Mouse (Mus musculus) forebrain, embryonic 13.5 days (tissue): ENCODE data around the gene Lime1. TPM values are rescaled to one million over a fixed set of nuclear protein-coding genes. Genes with fewer than 3 reads are reported as not detected.
A peak's percentile ranks its signal among the peaks of the same experiment; 100 is the strongest.

Experiments used
- ATAC-seq: fragments of 200-750 bp; cut with Nextera tagmentation; 2 replicates; pipeline ENCODE4 v1.8.0; 2017
- H3K27ac ChIP-seq: fragments of 300-500 bp; sonication (generic); 2 replicates; pipeline ENCODE4 v1.5.1; 2015; ENCODE audit warnings: inconsistent platforms, mild to moderate bottlenecking, moderate library complexity
- H3K27me3 ChIP-seq: fragments of 300-500 bp; sonication (generic); 2 replicates; pipeline ENCODE4 v1.6.1; 2015; ENCODE audit warnings: mild to moderate bottlenecking, inconsistent platforms
- H3K36me3 ChIP-seq: fragments of 300-500 bp; sonication (generic); 2 replicates; pipeline ENCODE4 v1.6.1; 2015; ENCODE audit warnings: mild to moderate bottlenecking, inconsistent platforms; ENCODE audit not compliant: poor library complexity, severe bottlenecking
- H3K4me1 ChIP-seq: fragments of 300-500 bp; sonication (generic); 2 replicates; pipeline ENCODE4 v1.6.1; 2015; ENCODE audit warnings: inconsistent platforms
- H3K4me2 ChIP-seq: fragments of 300-500 bp; sonication (generic); 2 replicates; pipeline ENCODE4 v1.6.1; 2015; ENCODE audit warnings: inconsistent platforms, mild to moderate bottlenecking, moderate library complexity
- H3K4me3 ChIP-seq: fragments of 300-500 bp; sonication (generic); 2 replicates; pipeline ENCODE4 v1.5.1; 2015; ENCODE audit warnings: mild to moderate bottlenecking, inconsistent platforms
- H3K9ac ChIP-seq: fragments of 300-500 bp; sonication (generic); 2 replicates; pipeline ENCODE4 v1.6.1; 2015; ENCODE audit warnings: mild to moderate bottlenecking, inconsistent platforms
- H3K9me3 ChIP-seq: fragments of 300-500 bp; sonication (generic); replicated peaks from 2 replicates; pipeline ENCODE4 v1.6.1; 2016; ENCODE audit warnings: inconsistent platforms
- WGBS: fragments of 180-500 bp; shearing (Covaris S2); methylation state at CpG from one replicate; pipeline ENCODE4 v1.1.7; 2015; 5-methylcytosine and 5-hydroxymethylcytosine counted together
- polyA plus RNA-seq: library from polyadenylated mRNA; unstranded; fragments of >200 nt; fragmentation: Nextera tagmentation; extraction: Ambion mirVana; gene quantifications from 2 replicates; pipeline ENCODE4 v1.2.1, GENCODE M21; 2015

Gene Lime1
- 33.1 and 37.1 TPM in 2 replicates for polyA plus RNA-seq

- no peaks in the 10 kb centered on the region for H3K9me3 ChIP-seq
- H3K4me3 ChIP-seq = no peak within 1 kb of the TSS
Observed at GRCm38 (mm10) chr2:181379778-181380177, at the start of gene Lime1. Lime1 (plus strand) TSS chr2:181380078.

DNA sequence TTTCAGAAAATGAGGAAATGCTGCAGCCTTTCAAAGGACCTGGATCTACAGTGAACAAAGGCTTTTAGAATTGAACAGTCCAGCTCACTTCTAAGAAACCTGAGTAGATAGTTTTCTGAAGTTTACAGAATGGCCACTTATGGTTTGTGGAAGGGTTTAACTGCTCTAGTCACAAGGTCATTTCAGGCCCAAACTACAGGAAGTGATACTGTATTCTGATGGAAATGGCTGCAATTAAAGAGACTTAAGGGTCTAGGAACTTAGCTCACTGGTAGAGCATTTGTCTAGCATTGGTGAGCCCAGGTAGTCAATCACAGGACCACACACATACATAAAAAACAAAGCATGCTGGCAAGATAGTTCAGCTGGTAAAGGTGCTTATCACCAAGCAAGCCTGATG lies 47.3 kb upstream of the Lime1 start:
- no peak for ATAC-seq
- Histone ChIP-seq H3K4me3 (no peak overlapping the region), H3K9ac (no peak overlapping the region), H3K4me1 (no peaks in the 10 kb centered on the region), H3K36me3 (peaks cover 83% of the 10 kb centered on the region), H3K27ac (no peak overlapping the region), H3K27me3 (no peaks in the 10 kb centered on the region), H3K4me2 (no peak overlapping the region), H3K9me3 (no peaks in the 10 kb centered on the region)

More at GRCm38 (mm10) chr2:181379778-181380177, at the start of gene Lime1:
- no peak within 1 kb of the TSS for H3K27ac ChIP-seq
- H3K36me3 ChIP-seq = peaks cover 67% of the 10 kb centered on the region
- no peak within 1 kb of the TSS for H3K4me2 ChIP-seq
- WGBS = 94% methylated on average over 12 of the region's 12 CpGs
- no peaks in the 10 kb centered on the region for H3K27me3 ChIP-seq
- H3K9ac ChIP-seq = no peak within 1 kb of the TSS
- no peak for ATAC-seq
- H3K4me1 ChIP-seq = no peaks in the 10 kb centered on the region

DNA sequence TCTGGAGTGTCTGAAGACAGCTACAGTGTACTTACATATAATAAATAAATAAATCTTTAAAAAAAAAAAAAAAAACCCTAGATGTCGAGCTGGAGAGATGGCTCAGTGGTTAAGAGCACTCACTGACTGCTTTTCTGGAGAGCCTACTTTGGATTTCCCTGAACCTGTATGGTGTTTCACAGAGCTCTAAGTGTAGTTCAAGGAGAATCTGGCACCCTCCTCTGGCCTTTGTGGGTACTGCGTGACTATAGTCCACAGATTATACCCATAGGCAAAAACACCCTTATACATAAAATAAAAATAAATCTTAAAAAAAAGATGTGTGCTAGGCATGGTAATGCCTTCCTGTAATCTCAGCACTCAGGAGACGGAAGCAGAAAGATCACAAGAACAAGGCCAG lies 45.9 kb upstream of the Lime1 start:
- peak; percentile 70; the same call in 1 of the 2 replicates for ATAC-seq
- H3K9me3 ChIP-seq = no peaks in the 10 kb centered on the region
- peaks cover 82% of the 10 kb centered on the region for H3K36me3 ChIP-seq

GRCm38 (mm10) chr2:181340426-181340825 lies 39.5 kb upstream of the Lime1 start:
- H3K4me2 ChIP-seq = no peak overlapping the region
- peaks cover 85% of the 10 kb centered on the region for H3K36me3 ChIP-seq
- H3K9me3 ChIP-seq = no peaks in the 10 kb centered on the region
- H3K27me3 ChIP-seq = no peaks in the 10 kb centered on the region
- 79% methylated on average over 4 of the region's 4 CpGs for WGBS
- no peak for ATAC-seq
- no peak overlapping the region for H3K4me3 ChIP-seq
- H3K27ac ChIP-seq = no peak overlapping the region
- H3K4me1 ChIP-seq = no peaks in the 10 kb centered on the region
- H3K9ac ChIP-seq = no peak overlapping the region

More for the DNA sequence above, 45.9 kb upstream of the Lime1 start:
- no peaks in the 10 kb centered on the region for H3K27me3 ChIP-seq
- H3K4me2 ChIP-seq = no peak overlapping the region
- no peaks in the 10 kb centered on the region for H3K4me1 ChIP-seq
- no peak overlapping the region for H3K9ac ChIP-seq
- no peak overlapping the region for H3K4me3 ChIP-seq
- H3K27ac ChIP-seq = no peak overlapping the region
- WGBS = 56% methylated on average over 3 of the region's 3 CpGs

- Histone ChIP-seq H3K4me2 (no peak overlapping the region), H3K4me1 (no peaks in the 10 kb centered on the region), H3K27me3 (no peaks in the 10 kb centered on the region), H3K27ac (no peak overlapping the region), H3K4me3 (no peak overlapping the region), H3K9ac (no peak overlapping the region), H3K36me3 (peaks cover 89% of the 10 kb centered on the region), H3K9me3 (no peaks in the 10 kb centered on the region)
- no peak for ATAC-seq
- 93% methylated on average over 6 of the region's 6 CpGs for WGBS
Observed at GRCm38 (mm10) chr2:181342766-181343165, 37.1 kb upstream of the Lime1 start.

GRCm38 (mm10) chr2:181356780-181357179 lies 23.1 kb upstream of the Lime1 start:
- WGBS = 80% methylated on average over 3 of the region's 3 CpGs

GRCm38 (mm10) chr2:181363946-181364345 lies 15.9 kb upstream of the Lime1 start:
- H3K4me1 ChIP-seq = peaks cover 38% of the 10 kb centered on the region
- no peak overlapping the region for H3K27ac ChIP-seq
- H3K9ac ChIP-seq = peak overlapping the region; percentile 92
- H3K36me3 ChIP-seq = peaks cover 49% of the 10 kb centered on the region
- H3K9me3 ChIP-seq = no peaks in the 10 kb centered on the region
- peak overlapping the region; percentile 98 for H3K4me2 ChIP-seq
- peak overlapping the region; percentile 81 for H3K4me3 ChIP-seq
- no peaks in the 10 kb centered on the region for H3K27me3 ChIP-seq
- 75% methylated on average over 3 of the region's 3 CpGs for WGBS
- no peak for ATAC-seq

More at GRCm38 (mm10) chr2:181356780-181357179, 23.1 kb upstream of the Lime1 start:
- H3K4me2 ChIP-seq = no peak overlapping the region
- ATAC-seq = no peak
- no peaks in the 10 kb centered on the region for H3K9me3 ChIP-seq
- peaks cover 98% of the 10 kb centered on the region for H3K36me3 ChIP-seq
- H3K9ac ChIP-seq = no peak overlapping the region
- no peak overlapping the region for H3K27ac ChIP-seq
- H3K27me3 ChIP-seq = no peaks in the 10 kb centered on the region
- no peaks in the 10 kb centered on the region for H3K4me1 ChIP-seq
- H3K4me3 ChIP-seq = no peak overlapping the region

DNA sequence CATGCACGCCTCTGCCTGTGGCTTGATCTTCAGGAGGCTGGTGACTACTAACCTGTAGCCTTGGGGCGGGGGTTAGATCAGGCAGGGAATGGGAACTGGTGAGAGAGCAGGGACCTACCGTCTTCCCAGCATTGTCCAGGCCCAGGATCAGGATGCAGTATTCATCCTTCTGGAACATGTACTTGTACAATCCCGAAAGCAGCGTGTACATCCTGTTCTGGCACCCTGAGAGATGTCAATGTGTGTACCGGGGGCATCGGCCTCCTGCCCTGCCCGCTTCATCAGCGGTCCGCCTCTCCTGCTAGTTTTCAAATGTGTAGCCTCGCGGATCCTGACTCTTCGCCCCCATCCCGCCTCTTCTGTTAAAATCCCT lies 15.4 kb upstream of the Lime1 start:
- Histone ChIP-seq H3K4me1 (peaks cover 43% of the 10 kb centered on the region), H3K9me3 (no peaks in the 10 kb centered on the region), H3K9ac (peak overlapping the region; percentile 92), H3K36me3 (peaks cover 49% of the 10 kb centered on the region), H3K4me2 (peak overlapping the region; percentile 98), H3K4me3 (peak overlapping the region; percentile 81), H3K27ac (peak overlapping the region; percentile 85), H3K27me3 (no peaks in the 10 kb centered on the region)
- no peak; the same call in 1 of the 2 replicates for ATAC-seq
- WGBS = 9% methylated on average over 14 of the region's 14 CpGs

DNA sequence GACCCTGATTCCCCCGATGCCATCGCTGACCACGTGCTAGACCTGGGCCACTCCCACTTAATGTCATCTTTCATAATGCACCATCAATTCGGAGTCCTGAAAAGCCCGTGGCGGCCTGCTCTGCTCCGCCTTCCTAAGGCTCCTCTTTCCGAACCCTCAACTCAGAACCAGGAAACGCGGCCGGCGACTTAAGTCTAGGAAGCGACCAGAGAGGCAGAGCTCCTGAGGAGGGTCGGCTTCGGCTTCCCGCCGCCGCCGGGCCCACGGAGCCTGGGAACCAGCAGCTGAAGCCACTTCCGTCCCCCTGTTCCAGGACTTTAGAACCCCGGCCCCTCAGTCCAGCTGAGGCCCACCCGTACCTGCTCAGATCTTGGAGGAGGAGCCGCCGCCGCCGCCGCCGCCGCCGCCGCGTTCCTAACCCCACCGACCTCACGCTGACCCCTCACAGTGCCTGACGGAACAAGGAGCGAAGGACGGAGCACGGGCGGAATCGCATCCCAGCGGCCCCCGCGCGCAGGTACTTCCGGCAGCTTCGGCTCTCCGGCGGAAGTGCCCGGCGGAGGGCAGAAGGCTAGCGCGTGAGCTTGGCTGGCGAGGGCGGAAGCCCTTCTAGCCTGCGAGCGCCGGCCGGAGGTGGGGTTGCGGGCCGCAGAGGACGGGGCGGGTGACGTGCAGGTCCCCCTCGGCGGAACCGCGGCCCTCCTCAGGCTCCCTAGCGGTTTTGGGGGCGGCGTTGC lies 14.8 kb upstream of the Lime1 start, which contains the start of the genes Zgpat and Arfrp1:
Gene Zgpat, plus strand, starts transcription at position 69 of the 737 bp plus-strand sequence.
Gene Arfrp1, minus strand, starts transcription at position 545 of the 737 bp plus-strand sequence.
- peak; percentile 95 for ATAC-seq
- Histone ChIP-seq H3K4me2 (peak within 1 kb of the TSS; percentile 98), H3K36me3 (peaks cover 49% of the 10 kb centered on the region), H3K9ac (peak within 1 kb of the TSS; percentile 92), H3K4me3 (peak within 1 kb of the TSS; percentile 81), H3K27ac (peak within 1 kb of the TSS; percentile 85), H3K4me1 (peaks cover 44% of the 10 kb centered on the region), H3K27me3 (no peaks in the 10 kb centered on the region), H3K9me3 (no peaks in the 10 kb centered on the region)
- WGBS = under 1% methylated on average over 70 of the region's 71 CpGs

DNA sequence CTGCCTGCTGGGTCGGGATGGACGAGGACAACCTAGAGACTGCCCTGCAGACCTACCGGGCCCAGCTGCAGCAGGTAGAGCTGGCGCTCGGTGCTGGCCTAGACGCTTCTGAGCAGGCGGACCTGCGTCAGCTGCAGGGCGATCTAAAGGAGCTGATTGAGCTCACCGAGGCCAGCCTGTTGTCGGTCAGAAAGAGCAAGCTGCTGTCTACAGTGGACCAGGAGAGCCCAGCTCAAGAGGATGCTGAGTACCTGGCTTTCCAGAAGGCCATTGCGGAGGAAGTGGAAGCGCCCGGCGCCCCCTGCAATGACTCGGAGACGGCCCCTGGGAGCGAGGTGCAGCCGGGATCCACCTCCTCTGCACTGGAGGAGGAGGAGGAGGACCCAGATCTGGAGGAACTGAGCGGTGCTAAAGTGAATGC lies 14.2 kb upstream of the Lime1 start:
- H3K36me3 ChIP-seq = peaks cover 49% of the 10 kb centered on the region
- H3K9ac ChIP-seq = peak overlapping the region; percentile 92
- ATAC-seq = peak; percentile 55
- H3K27ac ChIP-seq = peak overlapping the region; percentile 85
- H3K9me3 ChIP-seq = no peaks in the 10 kb centered on the region
- H3K27me3 ChIP-seq = no peaks in the 10 kb centered on the region
- under 1% methylated on average over 20 of the region's 20 CpGs for WGBS
- H3K4me2 ChIP-seq = peak overlapping the region; percentile 98
- H3K4me3 ChIP-seq = peak overlapping the region; percentile 81
- peaks cover 44% of the 10 kb centered on the region for H3K4me1 ChIP-seq

GRCm38 (mm10) chr2:181370001-181370400 lies 9.9 kb upstream of the Lime1 start:
- H3K9ac ChIP-seq = no peak overlapping the region
- H3K36me3 ChIP-seq = peaks cover 30% of the 10 kb centered on the region
- no peak overlapping the region for H3K4me2 ChIP-seq
- H3K4me1 ChIP-seq = peaks cover 35% of the 10 kb centered on the region
- no peak for ATAC-seq
- H3K9me3 ChIP-seq = no peaks in the 10 kb centered on the region
- H3K4me3 ChIP-seq = no peak overlapping the region
- no peaks in the 10 kb centered on the region for H3K27me3 ChIP-seq
- no peak overlapping the region for H3K27ac ChIP-seq
- 98% methylated on average over 5 of the region's 5 CpGs for WGBS

- Histone ChIP-seq H3K27ac (no peak overlapping the region), H3K4me2 (no peak overlapping the region), H3K4me3 (no peak overlapping the region), H3K9me3 (no peaks in the 10 kb centered on the region), H3K36me3 (peaks cover 40% of the 10 kb centered on the region), H3K4me1 (no peaks in the 10 kb centered on the region), H3K9ac (no peak overlapping the region), H3K27me3 (no peaks in the 10 kb centered on the region)
- no peak for ATAC-seq
- WGBS = 94% methylated on average over 2 of the region's 2 CpGs
Observed at GRCm38 (mm10) chr2:181375787-181376186, 4.1 kb upstream of the Lime1 start.
